Mouse (Mus musculus): ENCODE data around the gene Sf3a3.

Gene Sf3a3

DNA sequence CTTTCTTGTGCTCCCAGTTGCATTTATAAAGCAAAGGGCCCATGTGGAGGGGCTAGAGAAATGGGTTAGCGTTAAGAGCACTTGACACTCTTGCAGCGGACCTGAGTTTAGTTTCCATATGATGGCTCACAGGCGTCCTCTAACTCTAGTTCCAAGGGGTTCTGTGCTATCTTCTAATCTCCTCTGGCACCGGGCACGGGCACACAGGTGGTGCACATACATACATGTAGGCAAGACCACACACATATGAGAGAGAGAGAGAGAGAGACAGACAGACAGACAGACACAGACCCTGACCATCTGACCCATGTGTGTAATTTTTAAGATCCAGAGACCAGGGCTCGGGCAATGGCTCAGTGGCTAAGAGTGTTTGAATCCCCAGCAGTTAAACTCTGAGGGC, 59.4 kb downstream of the Sf3a3 start:
- DNase-seq (ENCODE audit: low read depth, low spot score) = no peak

GRCm38 (mm10) chr4:124774429-124774828, 59.9 kb downstream of the Sf3a3 start:
- no peak for DNase-seq (ENCODE audit: low read depth, low spot score)

DNA sequence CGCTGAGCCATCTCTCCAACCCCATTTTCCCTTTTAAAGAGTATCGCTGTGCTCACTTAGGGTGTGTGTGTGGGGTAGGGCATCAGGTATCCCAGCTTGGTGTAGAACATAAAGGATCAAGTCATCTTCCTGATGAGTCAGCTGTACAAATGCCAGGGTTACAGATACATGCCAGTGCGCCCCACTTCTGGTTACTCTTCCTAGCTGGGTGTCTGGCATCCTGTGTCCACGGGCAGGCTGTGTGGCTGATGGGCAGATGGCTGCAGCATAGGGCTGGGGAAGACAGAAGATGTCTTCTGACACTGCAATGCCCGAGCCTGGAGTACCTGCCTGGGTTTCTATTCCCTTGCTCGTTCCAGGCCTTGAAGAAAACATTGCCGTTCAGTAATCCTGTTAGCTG, 66.8 kb downstream of the Sf3a3 start:
- no peak for DNase-seq (ENCODE audit: low read depth, low spot score)
